ENCODE assay signal across 20 mouse cellular contexts in the genomic region with DNA sequence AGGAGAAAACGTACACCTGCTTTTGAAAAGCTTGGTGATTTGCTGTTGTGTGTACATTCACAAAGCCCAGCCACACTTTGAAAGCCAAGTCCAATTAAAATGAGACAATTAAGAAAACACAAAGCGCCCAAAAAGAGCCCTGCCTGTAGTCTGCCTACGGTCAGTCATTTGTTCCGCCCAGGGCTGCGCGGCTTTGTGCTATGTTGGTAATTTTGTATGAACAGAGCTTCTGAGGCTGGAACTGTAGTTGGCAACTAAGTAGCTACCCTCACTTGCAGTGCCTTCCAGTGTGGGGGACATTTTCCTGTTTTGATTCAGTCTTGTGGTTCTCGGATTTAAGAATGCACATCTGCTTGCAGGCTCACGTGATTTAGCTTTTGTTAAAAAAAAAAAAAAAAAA.
"Had no signal": no experiment of that assay in that cellular context is flagged by ENCODE, and none has a peak within 500 bp of the region (broad histone marks: within the 10 kb centered on the region; RNA-seq: fewer than 3 reads in every experiment).

No protein-coding gene starts in this region.

- ATAC-seq: liver, postnatal 0 days; lung, postnatal 0 days; midbrain, embryonic 16.5 days had no signal

- H3K27ac ChIP-seq: kidney, embryonic 15.5 days; limb, embryonic 12.5 days; limb, embryonic 15.5 days; liver, embryonic 14.5 days; macrophage; midbrain, embryonic 12.5 days; neural tube, embryonic 13.5 days; stomach, embryonic 15.5 days had no signal

- H3K27me3 ChIP-seq: kidney, embryonic 15.5 days; limb, embryonic 12.5 days; limb, embryonic 15.5 days; midbrain, embryonic 12.5 days; neural tube, embryonic 13.5 days; stomach, embryonic 15.5 days had no signal

- H3K4me2 ChIP-seq: kidney, embryonic 15.5 days; limb, embryonic 12.5 days; limb, embryonic 15.5 days; liver, embryonic 11.5 days; lung, embryonic 14.5 days; midbrain, embryonic 12.5 days; neural tube, embryonic 13.5 days; stomach, embryonic 15.5 days had no signal

- H3K36me3 ChIP-seq: kidney, embryonic 15.5 days; limb, embryonic 12.5 days; limb, embryonic 15.5 days; midbrain, embryonic 12.5 days; neural tube, embryonic 13.5 days; stomach, embryonic 15.5 days had no signal

- H3K9me3 ChIP-seq: kidney, embryonic 15.5 days; limb, embryonic 15.5 days; midbrain, embryonic 12.5 days; neural tube, embryonic 13.5 days; stomach, embryonic 15.5 days had no signal

- H3K9ac ChIP-seq: kidney, embryonic 15.5 days; limb, embryonic 12.5 days; limb, embryonic 15.5 days; liver, embryonic 14.5 days; liver, postnatal 0 days; lung, embryonic 14.5 days; midbrain, embryonic 12.5 days; neural tube, embryonic 13.5 days; stomach, embryonic 15.5 days had no signal

- H3K4me3 ChIP-seq: kidney, embryonic 15.5 days; limb, embryonic 12.5 days; limb, embryonic 15.5 days; midbrain, embryonic 12.5 days; myocyte; neural tube, embryonic 13.5 days; stomach, embryonic 15.5 days had no signal

- DNase-seq: kidney, postnatal 10 days; left cerebral cortex, postnatal 4 days; liver, postnatal 0 days; lung, embryonic 14.5 days; right cerebral cortex, adult 18-20 months; right cerebral cortex, postnatal 14 days; right cerebral cortex, postnatal 4 days; thymus, postnatal 25 days had no signal

- H3K4me1 ChIP-seq: kidney, embryonic 15.5 days; limb, embryonic 15.5 days; neural tube, embryonic 13.5 days; stomach, embryonic 15.5 days had no signal
